Mouse (Mus musculus) heart, adult 11 months (tissue): ENCODE results near the gene Marc2.

Experiments used
- DNase-seq: peaks from one replicate; pipeline ENCODE4 v3.0.0; 2022

Gene Marc2

GRCm38 (mm10) chr1:184807627-184808417, 38.4 kb downstream of the Marc2 start:
- peak; percentile 93 for DNase-seq

- no peak for DNase-seq
These were observed 39.1 kb downstream of the Marc2 start for GRCm38 (mm10) chr1:184807123-184807522.

GRCm38 (mm10) chr1:184805749-184806148, 40.5 kb downstream of the Marc2 start:
- no peak for DNase-seq

GRCm38 (mm10) chr1:184793163-184793876, 52.9 kb downstream of the Marc2 start:
- no peak for DNase-seq

- DNase-seq, result no peak
These were observed 55.1 kb downstream of the Marc2 start for GRCm38 (mm10) chr1:184791109-184791508.

GRCm38 (mm10) chr1:184786376-184787151, 59.7 kb downstream of the Marc2 start:
- DNase-seq, result no peak

GRCm38 (mm10) chr1:184783641-184784040, 62.6 kb downstream of the Marc2 start:
- DNase-seq, result no peak

GRCm38 (mm10) chr1:184782161-184782513, 64.1 kb downstream of the Marc2 start:
- DNase-seq, result peak; percentile 94

GRCm38 (mm10) chr1:184781286-184782160, 64.7 kb downstream of the Marc2 start:
- peak; percentile 73 for DNase-seq

GRCm38 (mm10) chr1:184778157-184778556, 68.1 kb downstream of the Marc2 start:
- DNase-seq, result peak; percentile 61

GRCm38 (mm10) chr1:184777061-184777795, 69.0 kb downstream of the Marc2 start:
- peak; percentile 85 for DNase-seq

- DNase-seq, result peak; percentile 2
These were observed 71.0 kb downstream of the Marc2 start for GRCm38 (mm10) chr1:184775289-184775688.

GRCm38 (mm10) chr1:184771891-184772249, 74.4 kb downstream of the Marc2 start:
- DNase-seq, result no peak

GRCm38 (mm10) chr1:184771202-184771890, 74.9 kb downstream of the Marc2 start:
- peak; percentile 97 for DNase-seq

GRCm38 (mm10) chr1:184763866-184764265, 82.4 kb downstream of the Marc2 start:
- peak; percentile 79 for DNase-seq
